Mouse (Mus musculus): ENCODE data around the gene Capn1.

Capn1 gene

GRCm38 (mm10) chr19:5955704-5956670 lies 59.7 kb downstream of the Capn1 start:
- in situ Hi-C loops (cut with MboI, MseI), result no loop called here

- in situ Hi-C loops (cut with MboI, MseI), result no loop called here
Observed at GRCm38 (mm10) chr19:5954936-5955335, 60.8 kb downstream of the Capn1 start.

- in situ Hi-C loops (cut with MboI, MseI), result no loop called here
Observed at GRCm38 (mm10) chr19:5954031-5954710, 61.5 kb downstream of the Capn1 start.

DNA sequence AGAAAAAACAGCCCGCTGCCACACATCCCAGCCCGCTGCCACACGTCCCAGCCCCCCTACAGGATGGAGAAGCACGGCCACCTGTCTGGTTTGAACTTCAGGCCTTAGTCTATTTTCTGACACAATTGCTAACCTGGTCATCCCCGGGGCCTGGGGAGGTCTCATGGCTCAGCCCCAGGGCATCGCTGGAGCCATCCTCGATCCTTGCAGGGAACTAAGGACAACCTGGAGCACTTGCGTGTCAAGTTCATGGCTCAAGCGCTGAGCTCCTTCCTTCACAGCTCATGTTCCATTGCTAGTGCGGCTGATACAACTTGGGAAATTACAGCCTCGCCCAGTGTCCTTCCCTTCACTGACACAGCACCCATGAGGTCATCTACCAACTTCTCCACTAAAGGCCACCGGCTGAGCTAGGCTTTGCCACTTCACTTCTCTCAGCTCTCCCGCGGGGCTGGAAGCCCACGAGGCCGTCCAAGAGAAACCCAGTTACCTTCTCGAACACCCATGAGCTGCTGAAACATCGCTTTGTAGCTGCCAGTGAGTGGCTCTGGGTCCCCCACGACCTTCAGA lies 62.4 kb downstream of the Capn1 start:
- in situ Hi-C loops (cut with MboI, MseI), result no loop called here

DNA sequence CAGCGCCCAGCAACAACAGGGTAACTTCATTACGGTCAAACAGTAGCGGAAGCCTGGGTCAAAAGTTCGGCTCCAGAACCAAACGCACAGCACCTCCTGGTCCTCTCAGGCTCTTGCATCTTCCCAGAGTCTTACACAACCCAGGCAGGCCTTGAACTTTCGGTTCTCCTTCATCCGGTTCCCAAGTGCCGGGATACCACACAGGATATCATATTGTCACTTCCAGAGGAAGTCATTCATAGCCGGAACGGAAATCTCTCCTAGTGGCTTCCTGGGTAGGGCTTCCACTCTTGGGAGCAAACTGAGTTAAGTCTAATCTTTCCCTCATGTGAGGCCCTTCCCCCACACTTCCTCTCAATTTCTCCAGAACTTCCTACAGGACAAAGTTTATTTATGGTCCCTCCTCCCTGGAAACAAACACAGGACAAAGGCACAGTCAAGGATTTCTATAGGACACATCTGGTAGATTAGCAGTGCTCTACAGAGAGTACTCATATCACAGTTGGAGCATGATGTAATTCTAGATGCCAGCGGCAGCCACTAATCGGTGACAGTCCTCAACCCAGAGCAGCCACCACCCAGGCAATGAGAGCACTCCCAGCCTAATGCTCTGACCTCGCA lies 63.5 kb downstream of the Capn1 start:
- in situ Hi-C loops (cut with MboI, MseI), result no loop called here

- in situ Hi-C loops (cut with MboI, MseI), result no loop called here
Observed at GRCm38 (mm10) chr19:5951631-5952030, 64.1 kb downstream of the Capn1 start.

DNA sequence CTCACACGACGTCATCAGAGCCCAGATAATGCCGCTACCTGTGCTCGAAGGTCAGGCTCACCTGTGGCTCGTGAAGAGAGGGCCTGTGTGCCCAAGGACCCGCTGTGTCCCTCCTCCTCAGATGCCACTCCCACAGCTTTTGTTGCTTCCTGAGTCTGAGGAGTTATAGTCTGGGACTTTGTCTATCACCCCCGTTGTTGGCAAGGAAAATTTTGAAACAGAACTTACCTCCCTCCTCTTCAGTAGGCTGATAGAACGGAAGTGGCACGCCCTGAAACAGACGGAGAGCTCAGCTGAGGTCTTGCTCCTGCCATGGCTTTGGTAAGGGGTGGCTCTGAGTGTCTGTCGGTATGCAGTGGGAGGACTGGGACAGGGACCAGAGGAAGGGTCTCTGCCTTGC lies 65.5 kb downstream of the Capn1 start:
- in situ Hi-C loops (cut with MboI, MseI), result no loop called here

GRCm38 (mm10) chr19:5945891-5946290 lies 69.8 kb downstream of the Capn1 start:
- in situ Hi-C loops (cut with MboI, MseI), result no loop called here

DNA sequence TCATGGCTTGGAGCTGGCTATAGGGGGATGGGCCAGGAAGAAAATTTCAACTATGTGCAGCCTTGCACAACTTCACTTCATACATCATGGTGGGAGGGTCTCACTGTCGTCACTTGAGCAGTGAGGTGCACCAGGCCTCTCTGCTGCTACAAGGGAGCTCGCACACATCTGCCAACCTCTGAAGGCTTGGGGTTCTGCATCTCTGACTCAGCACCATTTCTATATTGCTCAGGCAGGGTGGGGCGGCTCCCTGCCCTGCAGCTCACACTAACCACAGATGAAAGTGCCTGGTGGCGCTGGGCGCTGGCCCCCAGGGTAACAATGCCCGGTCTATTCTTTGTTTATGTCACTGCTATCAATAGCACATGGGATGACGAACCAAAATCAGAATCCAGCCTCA lies 70.7 kb downstream of the Capn1 start:
- in situ Hi-C loops (cut with MboI, MseI), result no loop called here

GRCm38 (mm10) chr19:5944145-5944544 lies 71.6 kb downstream of the Capn1 start:
- in situ Hi-C loops (cut with MboI, MseI), result no loop called here

- in situ Hi-C loops (cut with MboI, MseI), result no loop called here
Observed at GRCm38 (mm10) chr19:5943404-5943803, 72.3 kb downstream of the Capn1 start.

- in situ Hi-C loops (cut with MboI, MseI), result no loop called here
Observed at GRCm38 (mm10) chr19:5942581-5942980, 73.1 kb downstream of the Capn1 start.

DNA sequence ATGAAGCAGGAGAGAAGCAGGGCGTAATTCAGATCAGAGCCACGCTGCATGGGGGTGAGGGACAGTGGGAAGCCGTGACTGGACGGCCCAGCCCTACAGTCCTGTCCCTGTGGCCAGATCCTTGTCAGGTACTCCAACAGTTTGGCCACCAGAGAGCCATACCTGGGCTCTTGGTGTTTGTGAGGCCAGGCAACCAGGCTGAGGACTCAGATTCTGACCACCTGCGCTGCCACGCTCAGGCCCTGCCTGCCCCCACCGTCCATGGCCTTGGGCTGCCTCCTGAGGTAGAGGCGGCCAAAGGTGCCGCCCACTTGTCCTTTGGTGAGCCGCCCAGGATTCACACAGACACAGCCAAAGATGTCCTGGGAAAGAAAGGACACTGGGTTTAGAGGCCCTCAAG lies 75.0 kb downstream of the Capn1 start:
- in situ Hi-C loops (cut with MboI, MseI), result no loop called here

DNA sequence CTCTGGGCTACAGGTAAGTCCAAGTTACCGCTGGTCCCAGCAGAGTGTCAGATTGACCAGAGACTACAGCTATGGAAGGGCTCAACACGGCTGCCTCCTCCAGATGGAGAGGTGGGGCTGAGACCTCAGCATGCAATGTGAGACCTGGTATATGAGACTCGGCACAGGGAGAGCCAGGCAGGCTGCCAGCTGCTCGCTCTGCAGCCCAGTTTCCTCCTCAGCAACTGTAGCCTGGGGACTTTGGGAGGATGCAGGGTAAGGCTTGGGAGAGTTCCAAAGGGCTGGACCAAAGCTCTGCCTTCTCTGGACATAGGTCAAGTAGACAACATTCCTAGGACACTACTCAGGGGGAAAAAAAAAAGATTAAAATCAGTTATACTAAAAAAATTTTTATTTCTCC lies 75.5 kb downstream of the Capn1 start:
- in situ Hi-C loops (cut with MboI, MseI), result no loop called here

- in situ Hi-C loops (cut with MboI, MseI), result no loop called here
Observed at GRCm38 (mm10) chr19:5939715-5940114, 76.0 kb downstream of the Capn1 start.
